Mouse (Mus musculus) brain, embryonic 14.5 days (tissue): ENCODE measurements around the gene S100a13. TPM values are rescaled to one million over a fixed set of nuclear protein-coding genes. Genes with fewer than 3 reads are reported as not detected.

ENCODE experiments used
- DNase-seq: peaks from one replicate; pipeline ENCODE4 v3.0.0-alpha.2; 2011; ENCODE audit warnings: low read depth
- CTCF ChIP-seq: fragments of 200-500 bp; IDR thresholded peaks from 2 replicates; pipeline ENCODE4 v1.5.1; 2012; ENCODE audit warnings: inconsistent platforms, mild to moderate bottlenecking, moderate library complexity, borderline replicate concordance; ENCODE audit not compliant: insufficient read depth, insufficient read length; ENCODE audit errors: extremely low read depth
- POLR2A ChIP-seq: fragments of 200-500 bp; IDR thresholded peaks from 2 replicates; pipeline ENCODE4 v1.6.1; 2012; ENCODE audit warnings: mild to moderate bottlenecking, inconsistent platforms, borderline replicate concordance; ENCODE audit not compliant: poor library complexity, insufficient read depth, insufficient read length, severe bottlenecking; ENCODE audit errors: extremely low read depth
- polyA plus RNA-seq: library from polyadenylated mRNA; depleted of rRNA; stranded (reverse); fragments of >200 nt; gene quantifications from 2 replicates; pipeline ENCODE4 v1.2.3, GENCODE M21; 2012; rRNA removed

Gene S100a13
- polyA plus RNA-seq, result 6.4 and 6.7 TPM in 2 replicates

DNA sequence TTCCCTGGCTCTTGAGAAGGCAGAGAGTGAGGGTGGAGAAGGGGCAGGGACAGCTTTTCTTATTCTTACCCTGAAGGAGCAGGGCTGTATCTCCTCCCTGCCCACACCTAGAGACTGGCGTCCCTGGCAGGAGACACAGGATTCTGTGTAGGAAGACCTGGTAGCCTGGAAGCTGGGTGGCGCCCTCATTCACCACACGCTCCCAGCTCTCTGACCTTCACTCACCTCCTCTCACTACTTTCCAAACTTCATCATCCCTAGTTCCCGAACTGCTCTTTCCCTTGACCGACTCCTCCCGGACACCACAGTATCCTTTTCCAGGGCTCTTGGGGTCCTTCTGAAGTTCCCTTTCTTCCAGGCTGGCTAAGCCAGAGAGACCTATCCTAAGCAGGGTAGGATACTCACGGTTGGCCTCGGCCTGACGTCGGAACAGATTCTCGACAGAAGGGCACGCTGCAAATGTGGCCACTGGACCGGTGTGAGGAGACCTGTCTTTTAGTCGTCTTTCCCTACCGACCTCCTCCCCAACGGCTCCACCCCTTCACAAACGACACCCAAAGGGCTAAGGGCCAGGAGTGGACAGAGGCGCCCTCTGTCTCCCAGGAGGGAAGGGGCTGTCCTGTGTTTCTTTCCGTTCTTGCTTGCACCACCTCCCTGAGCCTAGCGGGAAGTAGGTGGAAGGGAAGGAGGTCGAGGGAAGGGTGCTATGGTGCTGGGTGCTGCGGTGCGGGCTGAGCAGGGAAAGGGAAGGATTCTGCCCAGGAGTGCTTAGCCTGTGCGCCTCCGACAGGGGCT is at the start of gene S100a13, which contains the start of gene S100a1:
Gene S100a13 (plus strand): TSS at position 640 of the 795 bp plus-strand sequence.
Gene S100a1 (minus strand): TSS at position 597 of the 795 bp plus-strand sequence.
- no peak for TF ChIP-seq CTCF
- peak; percentile 31 for DNase-seq

DNA sequence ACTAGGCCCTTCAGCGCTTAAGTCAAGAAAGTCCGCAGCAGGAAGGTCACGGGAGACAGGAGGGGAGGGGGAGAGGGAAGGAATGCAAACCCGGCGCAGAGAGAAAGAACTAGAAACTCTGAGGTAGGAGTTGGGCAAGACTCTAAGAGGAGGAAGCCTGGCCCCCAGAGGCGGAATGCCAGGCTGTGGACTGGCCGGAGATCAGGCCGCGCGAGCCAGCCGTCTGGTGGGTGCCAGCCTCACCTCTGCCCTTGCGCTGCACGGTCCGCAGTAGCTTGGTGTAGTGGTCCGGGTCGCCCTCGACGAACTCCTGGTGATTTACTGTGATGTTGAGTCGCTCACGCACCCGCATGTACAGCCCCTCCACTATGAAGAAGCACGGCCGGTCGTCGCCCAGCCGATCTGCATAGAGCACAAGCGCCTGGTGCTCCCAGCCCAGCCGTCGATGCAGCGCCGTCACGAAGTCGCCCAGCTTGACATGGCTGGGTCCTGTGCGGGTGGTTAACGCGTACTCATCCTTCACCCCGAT is 49.6 kb upstream of the S100a13 start:
- DNase-seq, result peak; percentile 13

DNA sequence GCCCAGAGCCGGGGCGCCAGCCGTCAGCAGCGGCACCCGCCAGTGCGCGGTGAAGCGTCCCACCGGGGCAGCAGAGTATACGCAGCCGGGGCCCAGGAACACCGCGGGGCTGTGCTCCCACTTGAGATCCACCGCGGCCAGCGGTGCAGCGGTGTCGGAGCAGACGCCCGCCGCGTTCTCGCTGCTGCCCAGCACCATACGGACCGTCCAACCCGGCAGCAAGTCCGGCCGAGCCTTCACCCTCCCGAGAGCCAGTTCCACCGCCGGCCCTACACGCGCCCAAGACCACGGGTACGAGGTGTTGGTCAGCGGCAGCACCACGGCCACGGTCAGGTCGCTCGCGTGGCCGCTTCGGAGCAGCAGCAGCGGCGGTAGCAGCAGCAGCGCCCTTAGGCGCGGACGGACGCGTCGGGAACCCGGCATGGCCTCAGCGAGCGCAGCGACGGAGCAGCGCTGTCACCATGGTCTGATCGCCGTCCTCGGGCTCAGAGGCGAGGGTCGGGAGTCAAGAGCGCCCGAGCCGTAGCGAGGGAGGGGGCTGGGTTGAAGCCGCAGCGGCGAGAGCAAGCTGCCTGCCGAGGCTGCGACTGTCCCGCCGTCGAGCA is 49.1 kb upstream of the S100a13 start:
- DNase-seq, result peak; percentile 39
- no peak for TF ChIP-seq CTCF
- TF ChIP-seq POLR2A, result no peak

More for the DNA sequence above, 49.6 kb upstream of the S100a13 start:
- no peak for TF ChIP-seq CTCF
- TF ChIP-seq POLR2A, result no peak

DNA sequence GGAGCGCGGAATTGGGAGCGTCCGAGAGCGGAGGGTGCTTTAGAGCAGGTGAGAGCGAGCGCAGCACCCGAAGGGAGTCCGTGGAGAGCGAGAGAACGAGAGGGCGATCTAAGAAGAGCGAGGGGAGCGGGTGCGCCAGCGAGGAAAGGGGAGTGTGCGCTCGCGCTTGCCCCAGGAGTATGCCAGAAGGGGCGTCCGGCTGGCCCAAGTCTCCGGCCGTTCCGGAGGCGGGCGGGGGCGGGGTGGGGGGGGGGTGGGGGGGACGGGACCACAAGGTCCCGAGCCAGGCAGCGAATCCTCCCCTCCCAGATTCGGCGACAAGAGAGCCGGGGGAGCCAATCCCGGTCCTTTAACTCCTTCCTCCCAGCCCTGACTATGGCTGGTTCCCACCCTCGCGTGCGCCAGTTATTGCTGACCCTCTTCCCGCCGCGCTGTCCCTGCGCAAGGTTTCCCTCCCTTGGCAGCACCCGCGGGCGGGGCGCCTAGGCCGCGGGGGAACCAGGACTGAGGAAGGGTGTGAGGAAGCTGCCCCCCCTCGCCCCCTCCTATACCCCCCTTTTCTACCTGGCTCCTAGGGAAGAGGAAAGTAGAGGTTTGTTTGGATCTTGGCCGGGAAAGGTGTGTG is 48.4 kb upstream of the S100a13 start, which contains the start of gene Npr1:
Gene Npr1 (minus strand): TSS at position 181 of the 625 bp plus-strand sequence.
- peak; percentile 16 for DNase-seq
- no peak for TF ChIP-seq CTCF
- no peak for TF ChIP-seq POLR2A

DNA sequence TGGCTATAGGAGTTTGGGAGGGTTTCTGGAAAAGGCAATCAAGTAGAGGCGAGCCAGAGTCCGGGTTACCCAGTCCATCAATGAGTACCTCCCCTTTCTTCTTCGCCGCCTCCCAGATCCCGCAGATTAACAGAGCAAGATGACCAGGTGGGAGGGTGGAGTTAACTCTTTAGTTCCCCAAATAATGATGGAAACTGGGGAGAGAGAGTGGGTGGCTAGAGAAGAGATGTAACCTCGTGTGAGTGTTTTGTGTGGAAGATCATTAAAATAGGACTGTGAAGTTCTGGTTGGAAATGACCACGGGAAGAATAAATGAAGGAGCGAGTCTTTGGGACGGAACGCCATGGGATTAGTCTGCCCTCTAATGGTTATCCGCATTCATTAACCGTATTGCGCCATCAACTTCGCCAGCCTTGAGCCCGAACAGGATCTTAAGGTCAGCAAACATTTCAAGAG is 47.9 kb upstream of the S100a13 start:
- TF ChIP-seq POLR2A, result no peak
- peak; percentile 84 for TF ChIP-seq CTCF
- DNase-seq, result peak; percentile 81

DNA sequence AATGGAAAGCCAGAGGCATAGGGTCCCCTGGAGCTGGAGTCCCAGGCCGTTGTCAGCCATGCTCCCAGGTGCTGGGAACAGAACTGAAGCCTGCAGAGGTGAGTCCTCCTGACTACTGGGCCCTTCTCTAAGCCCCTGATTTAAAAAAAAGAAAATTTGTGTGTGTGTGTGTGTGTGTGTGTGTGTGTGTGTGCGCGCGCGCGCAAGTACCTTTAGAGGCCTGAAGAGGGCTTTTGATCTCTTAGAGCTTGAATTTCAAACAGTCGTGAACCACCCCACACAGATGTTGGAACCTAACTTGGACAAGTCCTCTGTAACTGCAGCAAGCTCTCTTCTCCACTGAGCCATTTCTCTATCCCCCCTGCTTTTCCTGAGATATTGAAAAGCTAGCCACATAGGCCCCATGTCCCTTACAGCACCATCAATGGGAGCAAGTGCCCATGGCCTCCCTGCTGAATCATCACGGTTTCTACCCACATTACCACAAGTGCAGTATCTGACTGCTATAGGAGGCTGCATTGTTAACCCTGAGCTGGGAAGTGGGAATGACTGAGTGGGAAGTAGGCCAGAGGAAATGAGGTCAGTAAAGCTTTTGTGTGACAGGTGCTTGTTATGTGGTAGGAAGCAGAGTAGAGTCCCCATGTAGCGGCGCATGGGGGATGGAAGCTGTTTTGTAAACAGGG is 46.5 kb upstream of the S100a13 start:
- TF ChIP-seq POLR2A (no peak), CTCF (no peak)
- no peak for DNase-seq

DNA sequence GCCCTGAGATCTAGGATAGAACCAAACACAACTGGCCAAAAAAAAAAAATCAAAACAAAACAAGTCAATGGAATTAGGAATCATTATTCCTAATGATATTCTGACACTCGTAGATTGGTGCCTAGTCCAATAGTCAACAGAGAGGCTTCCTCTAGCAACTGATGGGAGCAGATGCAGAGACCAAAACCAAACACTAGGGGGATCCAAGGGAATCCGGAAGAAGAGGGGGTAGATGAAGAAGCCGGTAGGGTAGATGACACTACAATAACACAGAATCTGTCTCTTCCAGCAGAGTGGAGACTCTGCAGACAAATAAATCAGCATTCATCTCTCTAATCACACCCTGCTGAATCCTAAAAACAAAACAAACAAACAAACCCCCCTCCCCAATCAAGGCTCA is 42.0 kb upstream of the S100a13 start:
- no peak for TF ChIP-seq POLR2A
- TF ChIP-seq CTCF, result peak; percentile 42; the same call in 1 of the 2 replicates
- no peak for DNase-seq

DNA sequence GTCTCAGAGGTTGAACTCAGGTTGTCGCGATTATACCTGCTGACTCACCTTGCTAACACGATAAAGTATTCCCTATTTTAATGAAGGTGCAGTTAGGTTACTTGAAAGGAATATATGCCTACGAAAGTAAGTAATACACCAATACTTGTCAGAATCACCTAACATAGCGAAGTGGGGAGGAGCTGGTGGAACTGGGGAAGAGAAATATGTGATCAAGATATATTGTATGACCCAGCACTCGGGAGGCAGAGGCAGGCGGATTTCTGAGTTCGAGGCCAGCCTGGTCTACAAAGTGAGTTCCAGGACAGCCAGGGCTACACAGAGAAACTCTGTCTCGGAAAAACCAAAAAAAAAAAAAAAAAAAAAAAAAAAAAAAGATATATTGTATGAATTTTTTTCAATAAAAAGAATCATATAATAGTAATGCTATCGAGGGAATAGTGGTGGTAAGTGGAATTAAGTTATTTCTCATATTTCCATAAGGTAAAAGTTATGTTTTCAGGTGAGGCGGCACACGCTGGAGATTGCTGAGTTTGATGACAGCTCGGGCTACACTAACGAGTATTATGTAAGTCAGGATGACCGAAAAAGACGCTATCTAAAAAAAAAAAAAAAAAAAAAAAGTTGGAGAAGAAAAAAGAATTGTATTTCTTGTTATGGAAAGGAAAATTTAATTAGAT is 38.9 kb upstream of the S100a13 start:
- DNase-seq, result no peak
- TF ChIP-seq POLR2A (no peak), CTCF (no peak)

DNA sequence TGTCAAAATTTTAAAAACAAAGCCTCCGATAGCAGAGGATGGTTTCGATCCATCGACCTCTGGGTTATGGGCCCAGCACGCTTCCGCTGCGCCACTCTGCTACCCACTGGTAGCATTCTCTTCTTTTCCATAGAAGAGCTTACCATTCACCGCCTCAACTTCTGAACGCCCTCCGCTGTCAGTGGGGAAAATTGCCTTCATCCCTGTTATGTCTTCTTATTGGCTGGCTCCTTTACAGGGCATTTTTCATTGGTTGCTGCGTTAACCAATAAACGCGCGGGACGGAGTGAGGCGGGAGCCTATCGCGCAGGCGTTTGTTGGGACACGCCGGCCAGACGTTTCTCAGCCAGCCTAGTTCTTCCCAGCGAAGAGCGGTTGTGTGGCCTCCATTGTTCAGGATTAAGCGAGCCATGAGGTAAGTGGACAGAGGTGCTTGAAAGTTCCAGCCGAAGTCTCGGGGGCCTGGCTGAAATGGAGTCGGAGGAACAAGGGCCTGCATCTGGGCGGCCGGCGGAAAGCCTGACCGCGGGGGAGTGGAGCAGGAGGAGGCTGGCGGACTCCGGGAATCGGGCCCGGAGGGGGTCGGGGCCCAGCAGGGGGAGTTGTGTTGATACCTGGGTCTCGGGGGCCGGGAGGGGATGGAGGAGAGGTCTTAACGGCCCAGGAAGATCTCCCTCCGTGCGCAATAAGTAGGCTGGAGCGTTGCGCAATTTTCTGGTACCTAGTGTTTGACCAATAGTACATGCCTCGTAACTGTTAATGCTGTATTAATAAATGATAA is 38.2 kb upstream of the S100a13 start, which contains the start of gene Ilf2:
Gene Ilf2 (plus strand): TSS at position 296 of the 781 bp plus-strand sequence.
- DNase-seq, result peak; percentile 99
- peak; percentile 72; the same call in 1 of the 2 replicates for TF ChIP-seq POLR2A
- peak; percentile 35; the same call in 1 of the 2 replicates for TF ChIP-seq CTCF
